Mouse (Mus musculus) ES-Bruce4 (cell line): ENCODE measurements around the gene Apeh.

Experiments
- CTCF ChIP-seq: IDR thresholded peaks from one replicate; pipeline ENCODE4 v1.8.1; 2011; ENCODE audit warnings: low read depth, low read length
- EP300 ChIP-seq: IDR thresholded peaks from 2 replicates; pipeline ENCODE4 v1.6.1; 2011; ENCODE audit warnings: low read depth, low read length; ENCODE audit not compliant: insufficient read depth
- POLR2A ChIP-seq: IDR thresholded peaks from one replicate; pipeline ENCODE4 v1.8.1; 2011; ENCODE audit warnings: low read length; ENCODE audit not compliant: insufficient read depth

- no peak for TF ChIP-seq CTCF
- no peak for TF ChIP-seq EP300
- no peak for TF ChIP-seq POLR2A
Observed at GRCm38 (mm10) chr9:108120671-108121070, 26.3 kb upstream of the Apeh start.
